Mouse (Mus musculus) liver, embryonic 13.5 days (tissue): ENCODE measurements around the gene Nfyb. TPM values are rescaled to one million over a fixed set of nuclear protein-coding genes. Genes with fewer than 3 reads are reported as not detected.

Source experiments
- ATAC-seq: fragments of 200-750 bp; cut with Nextera tagmentation; 2 replicates; pipeline ENCODE4 v1.8.0; 2017; ENCODE audit warnings: low read depth, mild to moderate bottlenecking, moderate number of reproducible peaks, moderate library complexity
- DNase-seq: peaks from one replicate; pipeline ENCODE4 v3.0.0; 2022
- H3K27ac ChIP-seq: fragments of 300-500 bp; sonication (generic); 2 replicates; pipeline ENCODE4 v1.5.1; 2015; ENCODE audit warnings: moderate library complexity, mild to moderate bottlenecking, inconsistent platforms
- H3K27me3 ChIP-seq: fragments of 300-500 bp; sonication (generic); 2 replicates; pipeline ENCODE4 v1.6.1; 2015; ENCODE audit warnings: mild to moderate bottlenecking, inconsistent platforms
- H3K36me3 ChIP-seq: fragments of 300-500 bp; sonication (generic); 2 replicates; pipeline ENCODE4 v1.6.1; 2015; ENCODE audit warnings: mild to moderate bottlenecking, inconsistent platforms
- H3K4me1 ChIP-seq: fragments of 300-500 bp; sonication (generic); replicated peaks from 2 replicates; pipeline ENCODE4 v1.6.1; 2015; ENCODE audit warnings: inconsistent platforms
- H3K4me2 ChIP-seq: fragments of 300-500 bp; sonication (generic); 2 replicates; pipeline ENCODE4 v1.6.1; 2015; ENCODE audit warnings: inconsistent platforms, mild to moderate bottlenecking, moderate library complexity
- H3K4me3 ChIP-seq: fragments of 300-500 bp; sonication (generic); replicated peaks from 2 replicates; pipeline ENCODE4 v1.5.1; 2015; ENCODE audit warnings: mild to moderate bottlenecking, inconsistent platforms
- H3K9ac ChIP-seq: fragments of 300-500 bp; sonication (generic); 2 replicates; pipeline ENCODE4 v1.6.1; 2015; ENCODE audit warnings: mild to moderate bottlenecking, inconsistent platforms
- H3K9me3 ChIP-seq: fragments of 300-500 bp; sonication (generic); replicated peaks from 2 replicates; pipeline ENCODE4 v1.6.1; 2016; ENCODE audit warnings: inconsistent platforms
- WGBS: fragments of 180-500 bp; shearing (Covaris S2); methylation state at CpG from one replicate; pipeline ENCODE4 v1.1.7; 2015; ENCODE audit not compliant: insufficient replicate concordance; 5-methylcytosine and 5-hydroxymethylcytosine counted together
- polyA plus RNA-seq: library from polyadenylated mRNA; unstranded; fragments of >200 nt; fragmentation: Nextera tagmentation; extraction: Ambion mirVana; gene quantifications from 2 replicates; pipeline ENCODE4 v1.2.1, GENCODE M21; 2015

Gene Nfyb
- polyA plus RNA-seq, 1 experiment from 2014 or later = 36.1 TPM

DNA sequence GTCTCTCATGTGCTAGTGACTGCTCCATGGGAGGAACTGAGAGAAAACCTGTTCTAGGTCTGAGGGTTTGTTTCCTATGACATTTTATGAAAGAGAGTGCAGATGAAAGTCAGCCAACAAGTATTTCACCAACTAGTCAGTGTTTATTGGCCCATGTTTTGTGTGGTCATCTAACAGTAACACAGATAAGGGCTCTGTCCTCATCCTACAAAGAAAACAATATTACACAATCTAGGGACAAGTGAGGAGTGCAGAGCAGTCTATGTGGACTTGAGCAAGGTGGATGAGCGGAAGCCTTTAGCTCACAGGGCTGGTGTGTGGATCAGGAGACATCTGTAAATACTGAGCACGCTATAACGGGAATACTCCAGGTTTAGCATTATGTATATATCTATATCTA is 5.1 kb downstream of the Nfyb start:
- no peaks in the 10 kb centered on the region for H3K27me3 ChIP-seq
- H3K36me3 ChIP-seq = peaks cover 75% of the 10 kb centered on the region
- no peak overlapping the region for H3K9ac ChIP-seq
- no peak overlapping the region for H3K4me2 ChIP-seq
- 80% methylated on average over 3 of the region's 3 CpGs for whole genome bisulfite sequencing
- H3K4me1 ChIP-seq = peaks cover 53% of the 10 kb centered on the region
- peak overlapping the region; percentile 56 for H3K27ac ChIP-seq
- DNase-seq (no peak), ATAC-seq (no peak)
- H3K4me3 ChIP-seq = no peak overlapping the region
- H3K9me3 ChIP-seq = no peaks in the 10 kb centered on the region

DNA sequence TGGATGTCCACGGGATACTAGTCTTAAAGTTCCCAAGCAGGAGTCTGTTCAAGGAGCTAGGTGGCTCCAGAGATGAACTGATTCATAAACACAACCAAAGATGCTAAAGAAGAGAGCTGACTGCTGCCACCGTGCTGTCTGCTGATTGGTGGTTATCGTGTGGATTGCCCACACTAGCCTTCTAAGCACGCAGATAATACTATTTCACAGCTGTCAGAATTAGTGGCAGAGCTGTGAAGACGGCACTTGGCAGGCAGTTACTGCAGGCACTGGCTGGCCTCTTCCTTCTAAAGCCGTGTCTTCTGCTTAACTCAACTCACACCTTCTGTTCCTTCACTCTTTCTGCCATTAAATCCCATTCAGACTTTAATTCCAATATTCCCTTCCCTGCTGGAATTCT is 5.6 kb downstream of the Nfyb start:
- DNase-seq (no peak), ATAC-seq (no peak)
- Histone ChIP-seq H3K9me3 (no peaks in the 10 kb centered on the region), H3K9ac (no peak overlapping the region), H3K4me3 (no peak overlapping the region), H3K4me2 (no peak overlapping the region), H3K4me1 (peaks cover 54% of the 10 kb centered on the region), H3K27ac (peak overlapping the region; percentile 56), H3K36me3 (peaks cover 80% of the 10 kb centered on the region), H3K27me3 (no peaks in the 10 kb centered on the region)
- WGBS = 82% methylated on average over 6 of the region's 6 CpGs

DNA sequence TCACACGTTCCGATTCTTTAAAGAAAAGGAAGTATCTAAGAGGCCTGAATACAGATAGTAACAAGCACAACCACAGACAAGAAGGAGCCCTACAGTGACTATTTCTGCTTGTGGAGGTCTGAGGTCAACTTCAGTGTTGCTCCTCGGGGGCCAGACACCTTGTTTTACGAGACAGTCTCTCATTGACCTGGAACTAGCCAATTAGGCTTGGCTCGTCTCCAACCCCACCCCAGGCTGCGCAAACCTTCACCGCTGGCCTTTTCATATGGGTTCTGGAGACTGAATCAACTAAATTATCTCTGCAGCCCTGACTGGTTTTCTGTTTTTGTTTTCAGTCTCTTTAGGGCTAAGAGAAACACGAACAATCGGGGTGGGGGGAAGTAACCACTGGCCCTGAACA is 6.6 kb downstream of the Nfyb start:
- Histone ChIP-seq H3K27me3 (no peaks in the 10 kb centered on the region), H3K27ac (0 out of 2 replicates have a peak overlapping the region, but pooled peaks have one; percentile 56), H3K4me2 (no peak overlapping the region), H3K36me3 (peaks cover 91% of the 10 kb centered on the region), H3K4me1 (peaks cover 52% of the 10 kb centered on the region), H3K9ac (peak overlapping the region; percentile 24; the same call in 1 of the 2 replicates), H3K4me3 (no peak overlapping the region), H3K9me3 (no peaks in the 10 kb centered on the region)
- no peak for DNase-seq
- 70% methylated on average over 9 of the region's 9 CpGs for WGBS
- no peak for ATAC-seq

DNA sequence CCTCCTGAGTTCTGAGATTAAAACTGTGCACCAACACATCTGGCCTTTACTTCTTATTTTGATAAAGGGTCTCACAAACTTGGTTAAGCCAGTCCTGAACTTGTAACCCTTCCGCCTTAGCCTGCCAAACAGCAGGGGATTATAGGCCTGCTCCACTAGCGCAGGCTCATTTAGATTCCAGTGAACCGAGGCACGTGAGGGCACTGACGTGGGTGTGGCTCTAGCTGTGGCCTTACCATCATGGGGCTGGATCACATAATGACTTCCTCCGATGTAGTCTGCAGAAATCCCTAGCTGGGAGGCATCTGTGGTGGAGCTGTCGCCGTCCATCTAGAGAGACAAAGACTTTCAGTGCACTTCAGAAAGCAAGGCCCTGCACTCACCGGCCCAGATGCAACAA is 7.5 kb downstream of the Nfyb start:
- peaks cover 98% of the 10 kb centered on the region for H3K36me3 ChIP-seq
- no peak overlapping the region for H3K27ac ChIP-seq
- H3K4me2 ChIP-seq = no peak overlapping the region
- no peak overlapping the region for H3K4me3 ChIP-seq
- 88% methylated on average over 9 of the region's 9 CpGs for WGBS
- H3K27me3 ChIP-seq = no peaks in the 10 kb centered on the region
- no peak for DNase-seq
- ATAC-seq = no peak
- H3K9ac ChIP-seq = no peak overlapping the region
- no peaks in the 10 kb centered on the region for H3K9me3 ChIP-seq
- H3K4me1 ChIP-seq = peaks cover 47% of the 10 kb centered on the region

DNA sequence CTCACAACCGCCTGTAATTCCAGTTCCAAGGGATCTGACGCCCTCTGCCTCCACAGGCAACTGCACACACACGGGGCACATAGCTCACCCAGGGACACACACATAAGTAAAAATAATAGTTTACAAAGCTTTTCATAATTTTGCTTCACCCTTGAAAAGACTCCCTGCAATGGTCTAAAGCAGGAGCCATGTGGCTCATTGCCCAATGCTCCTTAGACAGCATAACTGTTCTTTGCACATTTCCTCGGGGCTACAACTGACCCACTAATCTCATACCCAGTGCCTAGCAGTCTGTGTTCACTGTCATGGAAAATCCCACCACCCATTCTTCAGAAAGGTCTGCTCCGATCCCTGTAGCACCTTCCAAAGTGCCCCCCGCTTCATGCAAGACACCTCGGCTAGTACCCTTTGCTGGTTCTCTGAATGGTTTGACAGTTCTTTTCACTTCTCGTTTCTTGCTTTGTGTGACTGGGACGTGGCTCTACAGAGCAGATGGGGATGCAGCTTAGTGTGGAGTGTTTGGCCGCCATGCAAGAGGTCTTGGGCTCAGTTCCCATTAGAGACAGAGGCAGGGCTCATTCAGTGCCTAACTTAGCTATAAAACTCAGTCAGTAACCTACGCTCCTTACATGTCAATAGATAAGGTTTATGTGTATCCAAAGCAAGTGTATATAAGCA is 8.6 kb downstream of the Nfyb start:
- peaks cover 98% of the 10 kb centered on the region for H3K36me3 ChIP-seq
- ATAC-seq = no peak

DNA sequence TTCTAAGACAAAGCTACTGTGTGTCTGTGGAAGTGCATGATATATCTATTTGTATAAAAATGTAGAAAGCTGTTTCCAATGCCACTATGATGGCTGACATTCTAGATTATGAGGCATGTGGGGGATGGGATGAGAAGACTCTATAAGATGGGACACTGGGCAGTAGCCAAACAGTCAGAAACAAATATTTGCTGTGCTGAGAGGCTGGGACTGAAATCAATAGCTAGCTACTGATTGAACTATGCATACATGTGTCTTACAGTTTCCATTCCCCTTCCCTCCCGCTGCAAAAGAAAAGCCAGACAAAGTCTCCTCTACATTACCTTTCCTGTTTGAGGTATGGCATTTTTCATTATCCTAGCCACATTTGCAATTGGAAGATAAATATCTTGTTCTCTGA is 9.3 kb downstream of the Nfyb start:
- no peaks in the 10 kb centered on the region for H3K9me3 ChIP-seq
- no peaks in the 10 kb centered on the region for H3K27me3 ChIP-seq
- H3K9ac ChIP-seq = no peak overlapping the region
- peaks cover 94% of the 10 kb centered on the region for H3K36me3 ChIP-seq
- WGBS = 85% methylated on average over 1 of the region's 1 CpGs
- H3K4me1 ChIP-seq = peaks cover 29% of the 10 kb centered on the region
- DNase-seq (no peak), ATAC-seq (no peak)
- no peak overlapping the region for H3K4me2 ChIP-seq
- H3K27ac ChIP-seq = no peak overlapping the region
- no peak overlapping the region for H3K4me3 ChIP-seq

More for the DNA sequence above, 8.6 kb downstream of the Nfyb start:
- WGBS = 87% methylated on average over 11 of the region's 11 CpGs
- Histone ChIP-seq H3K4me3 (no peak overlapping the region), H3K9me3 (no peaks in the 10 kb centered on the region), H3K27me3 (no peaks in the 10 kb centered on the region), H3K27ac (0 out of 2 replicates have a peak overlapping the region, but pooled peaks have one; percentile 30), H3K9ac (no peak overlapping the region), H3K4me2 (no peak overlapping the region), H3K4me1 (peaks cover 36% of the 10 kb centered on the region)
- no peak for DNase-seq

DNA sequence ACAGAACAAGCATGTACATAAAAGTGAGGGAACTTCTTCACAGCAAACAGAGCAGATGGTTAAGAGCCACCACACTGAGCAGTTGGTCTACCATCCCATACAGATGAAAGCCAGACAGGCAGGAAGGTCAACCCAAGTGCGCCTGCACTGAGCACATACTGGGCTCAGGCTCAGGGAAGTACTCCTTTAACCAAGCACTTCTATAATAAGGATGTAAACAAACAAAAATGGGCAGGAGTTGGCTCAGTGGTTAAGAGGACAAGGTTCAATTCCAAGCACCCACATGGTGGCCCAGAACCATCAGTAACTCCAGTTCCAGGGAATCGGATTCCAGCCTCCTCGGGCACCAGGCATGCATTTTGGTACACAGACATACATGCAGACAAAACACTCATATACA is 11.0 kb downstream of the Nfyb start:
- no peak overlapping the region for H3K4me2 ChIP-seq
- H3K9ac ChIP-seq = no peak overlapping the region
- DNase-seq (no peak), ATAC-seq (no peak)
- H3K9me3 ChIP-seq = no peaks in the 10 kb centered on the region
- H3K27ac ChIP-seq = no peak overlapping the region; the same call in 1 of the 2 replicates
- 87% methylated on average over 3 of the region's 3 CpGs for WGBS
- no peaks in the 10 kb centered on the region for H3K27me3 ChIP-seq
- H3K4me1 ChIP-seq = peaks cover 14% of the 10 kb centered on the region
- H3K36me3 ChIP-seq = peaks cover 95% of the 10 kb centered on the region
- no peak overlapping the region for H3K4me3 ChIP-seq

DNA sequence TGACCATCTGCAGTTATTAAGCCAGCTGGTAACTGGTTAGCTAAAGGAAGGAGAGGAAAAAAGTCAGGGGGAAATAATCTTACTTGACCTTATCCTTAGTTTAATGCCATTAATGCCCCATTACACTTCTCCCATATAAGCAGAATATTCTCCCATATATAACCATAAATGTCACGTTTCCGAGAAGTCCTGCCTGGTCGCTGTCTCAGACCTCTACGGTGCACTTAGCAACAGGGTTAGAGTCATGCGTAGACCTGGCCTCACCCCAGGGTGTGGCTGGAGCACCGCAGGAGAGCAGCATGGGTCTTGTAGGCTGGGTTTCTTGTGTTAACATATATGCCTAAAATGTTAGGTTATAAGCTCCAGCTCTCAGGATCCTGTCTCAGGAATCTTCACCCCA is 13.2 kb downstream of the Nfyb start:
- WGBS = 90% methylated on average over 6 of the region's 6 CpGs
- no peak overlapping the region for H3K4me2 ChIP-seq
- no peaks in the 10 kb centered on the region for H3K9me3 ChIP-seq
- peaks cover 11% of the 10 kb centered on the region for H3K4me1 ChIP-seq
- H3K36me3 ChIP-seq = peaks cover 92% of the 10 kb centered on the region
- no peaks in the 10 kb centered on the region for H3K27me3 ChIP-seq
- H3K9ac ChIP-seq = no peak overlapping the region
- no peak for ATAC-seq
- H3K27ac ChIP-seq = no peak overlapping the region
- H3K4me3 ChIP-seq = no peak overlapping the region
- DNase-seq = no peak

DNA sequence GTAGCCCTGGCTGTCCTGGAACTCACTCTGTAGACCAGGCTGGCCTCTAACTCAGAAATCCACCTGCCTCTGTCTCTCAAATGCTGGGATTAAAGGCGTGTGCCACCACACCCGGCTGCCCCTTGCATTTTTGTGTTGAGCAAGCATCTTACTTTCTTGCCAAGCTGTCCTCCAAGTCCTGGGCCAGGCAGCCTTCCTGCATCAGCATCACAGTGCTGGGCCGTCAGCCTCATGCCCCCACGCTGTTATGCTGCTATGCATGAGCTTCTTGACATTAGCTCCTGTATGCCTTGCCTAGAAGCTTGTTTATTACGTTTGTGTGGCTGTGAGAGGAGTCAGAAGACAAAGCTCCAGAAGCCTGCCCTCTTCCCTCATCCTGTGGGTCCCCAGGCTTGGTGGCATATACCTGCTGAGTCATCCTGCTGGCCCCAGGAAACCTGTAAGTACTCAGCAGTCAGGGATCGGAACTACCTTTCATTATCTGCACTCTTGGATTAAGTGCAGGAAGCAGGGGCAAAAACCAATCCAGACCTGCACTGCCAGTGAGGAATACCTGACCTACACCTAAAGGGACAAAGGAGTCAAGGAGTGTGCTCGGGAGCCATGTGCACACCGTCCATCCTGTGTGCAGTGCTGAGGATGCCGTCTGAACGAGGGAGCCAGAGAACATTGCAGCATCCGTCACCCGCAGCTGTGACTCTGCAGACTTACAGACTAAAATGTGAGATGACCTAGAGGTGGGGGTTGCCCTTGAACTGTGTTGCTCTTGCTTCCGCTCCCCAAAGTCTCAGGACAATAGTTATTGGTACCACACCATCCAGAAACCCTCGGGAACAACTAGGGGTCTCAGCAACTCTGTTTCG is 16.7 kb downstream of the Nfyb start:
- WGBS = 81% methylated on average over 15 of the region's 15 CpGs
- no peak for ATAC-seq
- DNase-seq = no peak
- Histone ChIP-seq H3K36me3 (peaks cover 74% of the 10 kb centered on the region), H3K27ac (no peak overlapping the region), H3K9ac (no peak overlapping the region), H3K27me3 (no peaks in the 10 kb centered on the region), H3K4me3 (no peak overlapping the region), H3K4me1 (peaks cover 8% of the 10 kb centered on the region), H3K4me2 (no peak overlapping the region), H3K9me3 (no peaks in the 10 kb centered on the region)

DNA sequence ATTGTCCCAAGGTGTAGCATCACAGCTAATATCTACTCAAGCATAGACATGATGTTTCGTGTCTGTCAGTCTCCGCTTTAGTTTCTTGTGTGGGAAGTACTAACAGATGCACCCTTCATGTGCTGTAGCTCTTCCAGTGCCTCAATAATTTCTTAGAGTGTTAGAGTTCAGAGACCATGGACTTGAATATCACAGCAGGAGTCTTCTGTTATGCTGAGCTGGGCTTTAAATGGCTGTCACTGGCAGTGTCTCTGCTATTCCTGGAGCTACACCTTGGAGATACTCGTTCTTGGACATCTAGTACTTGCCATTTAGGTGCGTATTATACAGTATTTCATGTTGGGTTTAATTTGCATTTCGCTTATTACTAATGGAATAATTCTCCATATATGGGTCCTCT is 18.6 kb downstream of the Nfyb start:
- Histone ChIP-seq H3K4me3 (no peak overlapping the region), H3K4me2 (no peak overlapping the region), H3K27ac (no peak overlapping the region), H3K9ac (no peak overlapping the region), H3K27me3 (no peaks in the 10 kb centered on the region), H3K9me3 (no peaks in the 10 kb centered on the region), H3K4me1 (peaks cover 8% of the 10 kb centered on the region), H3K36me3 (peaks cover 57% of the 10 kb centered on the region)
- ATAC-seq (no peak), DNase-seq (no peak)
- 83% methylated on average over 5 of the region's 5 CpGs for WGBS

DNA sequence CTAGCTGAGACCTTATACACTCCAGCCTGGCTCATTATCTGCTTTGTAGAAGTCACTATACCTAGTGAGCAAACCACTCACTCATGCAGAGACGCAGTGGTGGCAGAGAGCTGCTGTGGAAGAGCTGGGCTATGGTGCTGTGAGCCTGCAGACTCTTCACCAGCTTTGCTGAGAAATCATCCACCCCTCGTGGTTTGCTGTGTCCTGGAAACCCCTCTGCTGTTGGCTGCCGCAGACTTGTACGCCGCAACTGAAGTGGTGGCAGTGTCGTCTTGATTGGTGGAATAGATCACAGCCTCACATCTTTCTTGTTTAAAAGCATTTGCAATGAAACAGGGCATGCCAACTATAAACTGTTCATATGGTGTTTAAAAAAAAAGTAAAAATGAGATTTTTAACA is 19.6 kb downstream of the Nfyb start:
- Histone ChIP-seq H3K4me3 (no peak overlapping the region), H3K4me2 (no peak overlapping the region), H3K27me3 (no peaks in the 10 kb centered on the region), H3K9ac (no peak overlapping the region), H3K4me1 (peaks cover 8% of the 10 kb centered on the region), H3K27ac (no peak overlapping the region; the same call in 1 of the 2 replicates), H3K9me3 (no peaks in the 10 kb centered on the region), H3K36me3 (peaks cover 59% of the 10 kb centered on the region)
- DNase-seq (no peak), ATAC-seq (no peak)
- 81% methylated on average over 6 of the region's 6 CpGs for WGBS
